Mouse (Mus musculus): ENCODE results near the gene Gm765.

DNA sequence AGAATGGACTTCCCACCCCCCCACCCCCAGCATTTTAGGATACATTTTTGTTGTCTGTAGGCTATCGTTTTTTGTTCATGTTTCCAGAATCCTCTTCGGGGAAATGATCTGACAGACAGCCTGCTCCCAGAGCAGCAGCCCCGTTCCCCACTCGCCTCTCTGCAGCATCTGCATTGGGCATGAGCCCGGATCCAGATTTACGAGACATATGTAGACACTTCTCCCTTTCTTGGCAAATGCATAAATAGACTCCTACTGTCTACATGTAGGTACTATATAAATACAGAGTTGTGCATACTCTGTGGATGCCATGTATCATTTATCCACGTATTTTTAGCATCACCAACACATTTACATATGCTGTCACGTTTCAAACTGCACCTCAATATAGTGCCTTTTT is 42.9 kb upstream of the Gm765 start:
- TF ChIP-seq CTCF (IDR thresholded peaks at IDR 0.05; ENCODE audit: low read depth, low read length): no peak
- TF ChIP-seq POLR2A (IDR thresholded peaks at IDR 0.05; ENCODE audit: borderline replicate concordance, low read depth, low read length): no peak
